9 mouse cellular contexts compared by ENCODE assay signal in the genomic region with DNA sequence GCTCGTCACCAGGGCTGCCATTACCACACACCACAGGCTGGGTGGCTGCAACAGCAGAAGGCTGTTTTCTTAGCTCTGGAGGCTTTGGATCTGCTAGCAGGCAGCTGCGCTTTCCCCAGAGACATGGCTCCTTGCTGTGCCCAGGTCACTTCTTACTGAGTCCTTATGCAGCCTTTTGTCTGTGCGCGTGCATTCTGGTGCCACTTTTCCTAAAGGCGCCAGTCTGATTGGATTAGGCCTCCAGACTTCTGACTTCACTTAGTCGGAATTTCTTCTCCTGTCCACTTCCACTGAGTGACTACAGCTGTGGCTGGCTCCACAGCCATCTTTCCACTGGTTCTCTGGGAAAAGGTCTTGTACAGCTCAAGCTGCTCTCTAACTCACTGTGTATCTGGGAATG. TPM values are rescaled to one million over a fixed set of nuclear protein-coding genes. Genes with fewer than 3 reads are reported as not detected.
DNase-seq lines count a peak whose midpoint lies in the region; ATAC-seq and TF ChIP-seq lines count a peak whose summit lies in the region.
"Had no signal": no experiment of that assay in that cellular context is flagged by ENCODE, and none has a peak within 500 bp of the region (broad histone marks: within the 10 kb centered on the region; RNA-seq: fewer than 3 reads in every experiment).

No protein-coding gene starts in this region.

- no peaks in the 10 kb centered on the region for H3K36me3 ChIP-seq in heart, embryonic 13.5 days
- no peaks in the 10 kb centered on the region for H3K36me3 ChIP-seq in limb, embryonic 15.5 days
- no peaks in the 10 kb centered on the region for H3K36me3 ChIP-seq in stomach, postnatal 0 days (ENCODE audit: control insufficient read depth, insufficient read depth, low read length)
- no peaks in the 10 kb centered on the region for H3K36me3 ChIP-seq in midbrain, postnatal 0 days (ENCODE audit: insufficient read depth, low read length)

- H3K4me3 ChIP-seq in heart, embryonic 13.5 days = no peak overlapping the region
- H3K4me3 ChIP-seq in limb, embryonic 15.5 days = no peak overlapping the region
- no peak overlapping the region for H3K4me3 ChIP-seq in stomach, postnatal 0 days (ENCODE audit: low read depth, low read length)
- no peak overlapping the region for H3K4me3 ChIP-seq in midbrain, postnatal 0 days (ENCODE audit: low read depth, low read length)
- H3K4me3 ChIP-seq: layer of hippocampus, adult 2 months had no signal

- no peak for TF ChIP-seq EP300 in stomach, postnatal 0 days (optimal IDR thresholded peaks at IDR 0.05)

- no peak for TF ChIP-seq CTCF in stomach, postnatal 0 days (IDR thresholded peaks at IDR 0.05; ENCODE audit: low read depth)
- no peak for TF ChIP-seq CTCF in midbrain, postnatal 0 days (IDR thresholded peaks at IDR 0.05)

- peak; percentile 12 to 20 for DNase-seq in urinary bladder, postnatal 36 days (ENCODE audit: low spot score in 2 of 2)
- no peak for DNase-seq in urinary bladder, adult 2 months (ENCODE audit: low spot score)
- DNase-seq in stomach, postnatal 0 days (ENCODE audit: low spot score) = no peak
- no peak for DNase-seq in right cerebral cortex, postnatal 14 days
- no peak for DNase-seq in midbrain, postnatal 0 days (ENCODE audit: low spot score)
- no peak for DNase-seq in B cell, adult 2 months

- 67% methylated on average over 6 of the region's 6 CpGs for WGBS in heart, embryonic 13.5 days
- 59% methylated on average over 6 of the region's 6 CpGs for WGBS in limb, embryonic 15.5 days
- WGBS in stomach, postnatal 0 days = 48% methylated on average over 6 of the region's 6 CpGs
- 68% methylated on average over 6 of the region's 6 CpGs for WGBS in midbrain, postnatal 0 days

- no peak overlapping the region for H3K9ac ChIP-seq in heart, embryonic 13.5 days
- no peak overlapping the region for H3K9ac ChIP-seq in limb, embryonic 15.5 days
- no peak overlapping the region for H3K9ac ChIP-seq in stomach, postnatal 0 days (ENCODE audit: low read length)
- H3K9ac ChIP-seq in midbrain, postnatal 0 days (replicated peaks; ENCODE audit: low read length, poor library complexity, severe bottlenecking) = no peak overlapping the region

- H3K4me2 ChIP-seq in heart, embryonic 13.5 days = 0 out of 2 replicates have a peak overlapping the region, but pooled peaks have one; percentile 8
- H3K4me2 ChIP-seq in limb, embryonic 15.5 days = no peak overlapping the region
- no peak overlapping the region for H3K4me2 ChIP-seq in stomach, postnatal 0 days (replicated peaks; ENCODE audit: low read depth)
- H3K4me2 ChIP-seq in midbrain, postnatal 0 days (ENCODE audit: low read depth, low read length, poor library complexity, severe bottlenecking) = no peak overlapping the region

- H3K9me3 ChIP-seq in heart, embryonic 13.5 days = no peaks in the 10 kb centered on the region
- H3K9me3 ChIP-seq in limb, embryonic 15.5 days = no peaks in the 10 kb centered on the region
- no peaks in the 10 kb centered on the region for H3K9me3 ChIP-seq in stomach, postnatal 0 days (ENCODE audit: control insufficient read depth, low read length)
- no peaks in the 10 kb centered on the region for H3K9me3 ChIP-seq in midbrain, postnatal 0 days (ENCODE audit: low read length)

- no peaks in the 10 kb centered on the region for H3K27me3 ChIP-seq in heart, embryonic 13.5 days (replicated peaks)
- H3K27me3 ChIP-seq in limb, embryonic 15.5 days = no peaks in the 10 kb centered on the region
- no peaks in the 10 kb centered on the region for H3K27me3 ChIP-seq in stomach, postnatal 0 days (ENCODE audit: control insufficient read depth, insufficient read depth, low read length)
- H3K27me3 ChIP-seq in midbrain, postnatal 0 days (ENCODE audit: insufficient read depth, low read length) = no peaks in the 10 kb centered on the region

- peaks cover 11% of the 10 kb centered on the region; the same call in 1 of the 2 replicates for H3K4me1 ChIP-seq in heart, embryonic 13.5 days
- H3K4me1 ChIP-seq in limb, embryonic 15.5 days = peaks cover 3% of the 10 kb centered on the region; the same call in 1 of the 2 replicates
- no peaks in the 10 kb centered on the region for H3K4me1 ChIP-seq in stomach, postnatal 0 days (replicated peaks; ENCODE audit: control insufficient read depth, insufficient read depth)
- H3K4me1 ChIP-seq in midbrain, postnatal 0 days (ENCODE audit: insufficient read depth, low read length) = no peaks in the 10 kb centered on the region

- no peak for ATAC-seq in heart, embryonic 13.5 days (ENCODE audit: extremely low read depth, insufficient number of reproducible peaks, low FRiP score, low TSS enrichment)
- ATAC-seq in limb, embryonic 15.5 days (ENCODE audit: insufficient number of reproducible peaks, low FRiP score, low TSS enrichment, low read depth) = no peak
- ATAC-seq in stomach, postnatal 0 days (ENCODE audit: low FRiP score, low TSS enrichment) = peak; percentile 59; the same call in 1 of the 2 replicates
- ATAC-seq in midbrain, postnatal 0 days (ENCODE audit: low FRiP score) = no peak

- H3K27ac ChIP-seq in heart, embryonic 13.5 days (replicated peaks) = peak overlapping the region; percentile 83
- peak overlapping the region; percentile 57; the same call in 1 of the 2 replicates for H3K27ac ChIP-seq in limb, embryonic 15.5 days
- H3K27ac ChIP-seq in stomach, postnatal 0 days (replicated peaks) = peak overlapping the region; percentile 58
- no peak overlapping the region for H3K27ac ChIP-seq in midbrain, postnatal 0 days (ENCODE audit: low read depth, low read length)
- H3K27ac ChIP-seq: layer of hippocampus, adult 2 months had no signal

RNA-seq across cellular contexts. Expression of a gene that starts 27.0 kb away (rescaled TPM):
- polyA plus RNA-seq in urinary bladder, adult 2 months (2012; rRNA removed) = 36.1 and 37.0 TPM in 2 replicates
- polyA plus RNA-seq in heart, embryonic 13.5 days (2015; fragmentation: Nextera tagmentation; extraction: Ambion mirVana) = 26.7 and 28.2 TPM in 2 replicates
- 33.8 and 34.4 TPM in 2 replicates for polyA plus RNA-seq in limb, embryonic 15.5 days (2015; fragmentation: Nextera tagmentation; extraction: Ambion mirVana)
- polyA plus RNA-seq in stomach, postnatal 0 days (2015; fragmentation: Nextera tagmentation; extraction: Ambion mirVana) = 9.9 and 10.9 TPM in 2 replicates
- total RNA-seq in midbrain, postnatal 0 days (2014; rRNA removed) = 61.7 and 76.5 TPM in 2 replicates
- polyA plus RNA-seq in midbrain, postnatal 0 days (2015; fragmentation: Nextera tagmentation; extraction: Ambion mirVana) = 141 and 165 TPM in 2 replicates

RNA-seq across cellular contexts. Expression of a gene that starts 31.3 kb away (rescaled TPM):
- polyA plus RNA-seq in urinary bladder, adult 2 months (2012; rRNA removed) = 19.7 and 21.5 TPM in 2 replicates
- 11.7 and 12.0 TPM in 2 replicates for polyA plus RNA-seq in heart, embryonic 13.5 days (2015; fragmentation: Nextera tagmentation; extraction: Ambion mirVana)
- 20.6 and 20.7 TPM in 2 replicates for polyA plus RNA-seq in limb, embryonic 15.5 days (2015; fragmentation: Nextera tagmentation; extraction: Ambion mirVana)
- 10.5 and 11.9 TPM in 2 replicates for polyA plus RNA-seq in stomach, postnatal 0 days (2015; fragmentation: Nextera tagmentation; extraction: Ambion mirVana)
- 7.9 and 22.4 TPM in 2 replicates for total RNA-seq in midbrain, postnatal 0 days (2014; rRNA removed)
- 3.8 and 4.0 TPM in 2 replicates for polyA plus RNA-seq in midbrain, postnatal 0 days (2015; fragmentation: Nextera tagmentation; extraction: Ambion mirVana)

RNA-seq across cellular contexts. Expression of a gene that starts 32.0 kb away (rescaled TPM):
- polyA plus RNA-seq in urinary bladder, adult 2 months (2012; rRNA removed) = 15.0 and 16.8 TPM in 2 replicates
- polyA plus RNA-seq in heart, embryonic 13.5 days (2015; fragmentation: Nextera tagmentation; extraction: Ambion mirVana) = 38.7 and 42.9 TPM in 2 replicates
- polyA plus RNA-seq in limb, embryonic 15.5 days (2015; fragmentation: Nextera tagmentation; extraction: Ambion mirVana) = 57.4 and 65.6 TPM in 2 replicates
- polyA plus RNA-seq in stomach, postnatal 0 days (2015; fragmentation: Nextera tagmentation; extraction: Ambion mirVana) = 29.4 and 31.9 TPM in 2 replicates
- total RNA-seq in midbrain, postnatal 0 days (2014; rRNA removed) = 19.7 and 20.1 TPM in 2 replicates
- 32.5 and 35.3 TPM in 2 replicates for polyA plus RNA-seq in midbrain, postnatal 0 days (2015; fragmentation: Nextera tagmentation; extraction: Ambion mirVana)

Comparison
In these comparisons a context has a peak if more than half of its experiments do, and no peak if none do; other contexts are left out.
1. DNase-seq: peak in urinary bladder, postnatal 36 days (2 of 2); none in urinary bladder, adult 2 months (single experiment), stomach, postnatal 0 days (single experiment), right cerebral cortex, postnatal 14 days (single experiment), midbrain, postnatal 0 days (single experiment) and B cell, adult 2 months (0 of 2).